Mouse (Mus musculus) bone marrow macrophage, adult 2 months (primary cell): ENCODE measurements around the gene Ttc28.

Source experiments
- CTCF ChIP-seq: IDR thresholded peaks from 2 replicates; pipeline ENCODE4 v1.5.1; 2012; ENCODE audit warnings: low read depth, mild to moderate bottlenecking, low read length, moderate library complexity
- POLR2A ChIP-seq: IDR thresholded peaks from 2 replicates; pipeline ENCODE4 v1.6.1; 2012; ENCODE audit warnings: mild to moderate bottlenecking, low read depth, low read length, borderline replicate concordance

DNA sequence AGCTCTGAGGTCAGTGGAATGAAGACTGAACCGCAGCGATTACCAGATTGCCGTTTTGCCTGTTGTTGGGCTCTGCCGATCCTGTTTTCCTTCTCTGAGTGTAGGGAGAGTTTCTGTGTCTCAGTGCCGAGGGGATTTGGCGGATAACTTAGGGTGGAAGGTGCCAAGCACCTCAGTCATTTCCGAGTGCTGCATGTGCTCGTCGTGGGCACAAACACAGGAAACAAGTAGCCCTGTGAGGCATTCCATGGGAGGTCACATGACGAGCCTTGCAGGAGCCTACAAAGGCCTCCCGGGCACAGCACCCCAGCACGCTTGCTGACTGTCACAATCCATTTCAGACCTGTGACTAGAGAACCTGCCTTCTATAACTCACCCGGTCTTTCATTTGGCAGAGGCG, 260.0 kb downstream of the Ttc28 start:
- TF ChIP-seq POLR2A: no peak
- no peak for TF ChIP-seq CTCF
